11 mouse cellular contexts compared by ENCODE assay signal in genomic region chr10:80503599-80504220, GRCm38 (mm10). TPM values are rescaled to one million over a fixed set of nuclear protein-coding genes. Genes with fewer than 3 reads are reported as not detected.
A peak's percentile ranks its signal among the peaks of the same experiment; 100 is the strongest.
DNase-seq lines count a peak whose midpoint lies in the region; ATAC-seq and TF ChIP-seq lines count a peak whose summit lies in the region.
"Had no signal": no experiment of that assay in that cellular context is flagged by ENCODE, and none has a peak within 500 bp of the region (broad histone marks: within the 10 kb centered on the region; RNA-seq: fewer than 3 reads in every experiment).

No protein-coding gene starts in this region.

- H3K9ac ChIP-seq in heart, adult 2 months (ENCODE audit: low read depth, low read length) = no peak overlapping the region
- no peak overlapping the region for H3K9ac ChIP-seq in intestine, embryonic 16.5 days (ENCODE audit: low read depth, low read length)
- H3K9ac ChIP-seq: liver, embryonic 15.5 days had no signal

- ATAC-seq in common myeloid progenitor, adult 5-6 weeks (replicated peaks; ENCODE audit: low read depth, poor library complexity, severe bottlenecking) = peak; percentile 36; the same call in 1 of the 2 replicates
- ATAC-seq in intestine, embryonic 16.5 days = peak; percentile 78
- ATAC-seq in megakaryocyte progenitor cell, adult 5-6 weeks (replicated peaks; ENCODE audit: poor library complexity) = 0 out of 2 replicates have a peak, but pooled peaks have one; percentile 5

- no peaks in the 10 kb centered on the region for H3K36me3 ChIP-seq in heart, adult 2 months (ENCODE audit: control insufficient read depth, insufficient read depth, low read length)
- H3K36me3 ChIP-seq in intestine, embryonic 16.5 days (ENCODE audit: control insufficient read depth, insufficient read depth, low read length) = no peaks in the 10 kb centered on the region
- H3K36me3 ChIP-seq: liver, embryonic 15.5 days had no signal

- no peaks in the 10 kb centered on the region for H3K9me3 ChIP-seq in intestine, embryonic 16.5 days (ENCODE audit: control insufficient read depth, low read length)
- H3K9me3 ChIP-seq: liver, embryonic 15.5 days had no signal

- H3K4me2 ChIP-seq in intestine, embryonic 16.5 days (ENCODE audit: low read depth, low read length) = peak overlapping the region; percentile 19; the same call in 1 of the 2 replicates
- H3K4me2 ChIP-seq: liver, embryonic 15.5 days had no signal

- H3K27me3 ChIP-seq in heart, adult 2 months (ENCODE audit: control insufficient read depth, insufficient read depth, low read length) = peaks cover 13% of the 10 kb centered on the region
- H3K27me3 ChIP-seq in intestine, embryonic 16.5 days (replicated peaks; ENCODE audit: control insufficient read depth, insufficient read depth, low read length) = peaks cover 70% of the 10 kb centered on the region

- intact Hi-C loops in heart, adult 2 months (cut with DNase I) = no loop called here
- intact Hi-C loops in heart, postnatal 25 days (cut with DNase I) = loop anchor here (2.0 kb wide), 1 partner anchor 17 kb away; no protein-coding TSS in a partner anchor
- intact Hi-C loops in left cerebral cortex, postnatal 10 days (cut with DNase I) = loop anchor here (10.0 kb wide), 2 partner anchors 129 to 159 kb away; partner anchors contain the start of gene Adamtsl5

- H3K4me1 ChIP-seq in heart, adult 2 months (ENCODE audit: control insufficient read depth, insufficient read depth, low read length) = no peaks in the 10 kb centered on the region
- peaks cover 6% of the 10 kb centered on the region; the same call in 1 of the 2 replicates for H3K4me1 ChIP-seq in intestine, embryonic 16.5 days (ENCODE audit: control insufficient read depth, insufficient read depth, low read length)

- TF ChIP-seq EP300 in heart, adult 2 months (IDR thresholded peaks at IDR 0.05; ENCODE audit: insufficient read depth, low read depth, low read length) = no peak

- H3K4me3 ChIP-seq in heart, adult 2 months = no peak overlapping the region
- peak overlapping the region; percentile 19 for H3K4me3 ChIP-seq in intestine, embryonic 16.5 days (ENCODE audit: low read length)
- H3K4me3 ChIP-seq: liver, embryonic 15.5 days had no signal

- no peak for TF ChIP-seq CTCF in heart, adult 2 months (IDR thresholded peaks at IDR 0.05)

- TF ChIP-seq POLR2A in heart, adult 2 months (IDR thresholded peaks at IDR 0.05; ENCODE audit: insufficient read depth, low read depth, low read length) = no peak

- no peak overlapping the region for H3K27ac ChIP-seq in heart, adult 2 months
- H3K27ac ChIP-seq in intestine, embryonic 16.5 days (ENCODE audit: low read length) = no peak overlapping the region
- H3K27ac ChIP-seq: kidney, postnatal 0 days; liver, embryonic 15.5 days had no signal

- peak; percentile 57 to 72 for DNase-seq in heart, adult 2 months
- no peak for DNase-seq in heart, postnatal 25 days (ENCODE audit: low spot score)
- no peak for DNase-seq in retina, embryonic 14.5 days (ENCODE audit: low spot score)
- DNase-seq in left cerebral cortex, postnatal 10 days (ENCODE audit: extremely low spot score in 1 of 2, low spot score in 2 of 2) = no peak
- no peak for DNase-seq in frontal cortex, postnatal 10 days (ENCODE audit: low spot score in 2 of 2)

- WGBS in heart, adult 2 months = 8% methylated on average over 27 of the region's 27 CpGs
- 5% methylated on average over 27 of the region's 27 CpGs for WGBS in intestine, embryonic 16.5 days

- no peaks in the 10 kb centered on the region for H3K79me2 ChIP-seq in heart, adult 2 months (replicated peaks; ENCODE audit: control insufficient read depth, insufficient read depth, low read length)

RNA-seq across cellular contexts. Expression of gene Onecut3, which starts 9.1 kb away (rescaled TPM):
- total RNA-seq in heart, adult 2 months (2021) = under 1 TPM in 1 of 2 experiments, not detected in 1; 0.05 TPM
- polyA plus RNA-seq in heart, adult 2 months (2012; rRNA removed) = 0.06 and 0.09 TPM in 2 replicates
- total RNA-seq in heart, postnatal 25 days (2021) = under 1 TPM in 1 of 2 experiments, not detected in 1; 0.05 TPM
- not detected in 2 replicates for total RNA-seq in common myeloid progenitor, adult 5-6 weeks (2017)
- polyA plus RNA-seq in intestine, embryonic 16.5 days (2015; fragmentation: Nextera tagmentation; extraction: Ambion mirVana) = 0.06 and 0.10 TPM in 2 replicates
- total RNA-seq in megakaryocyte progenitor cell, adult 5-6 weeks (2015) = not detected in 2 replicates
- not detected in 2 replicates for total RNA-seq in megakaryocyte progenitor cell, adult 5-6 weeks (2017)
- not detected for total RNA-seq in left cerebral cortex, postnatal 10 days (2021)
- total RNA-seq: gastrocnemius, adult 18-20 months had no signal
- polyA plus RNA-seq: kidney, postnatal 0 days; liver, embryonic 15.5 days had no signal

RNA-seq across cellular contexts. Expression of gene Atp8b3, which starts 35.2 kb away (rescaled TPM):
- total RNA-seq in heart, adult 2 months (2021) = not detected
- polyA plus RNA-seq in heart, adult 2 months (2012; rRNA removed) = 0.39 and 0.50 TPM in 2 replicates
- total RNA-seq in heart, postnatal 25 days (2021) = not detected
- not detected in 2 replicates for total RNA-seq in common myeloid progenitor, adult 5-6 weeks (2017)
- 0.09 and 0.17 TPM in 2 replicates for polyA plus RNA-seq in intestine, embryonic 16.5 days (2015; fragmentation: Nextera tagmentation; extraction: Ambion mirVana)
- not detected in 2 replicates for total RNA-seq in megakaryocyte progenitor cell, adult 5-6 weeks (2015)
- total RNA-seq in megakaryocyte progenitor cell, adult 5-6 weeks (2017) = not detected in 2 replicates
- under 1 TPM; 0.14 to 0.49 TPM for total RNA-seq in left cerebral cortex, postnatal 10 days (2021)
- total RNA-seq: gastrocnemius, adult 18-20 months had no signal
- polyA plus RNA-seq: liver, embryonic 15.5 days had no signal

RNA-seq across cellular contexts. Expression of gene Rexo1, which starts 57.6 kb away (rescaled TPM):
- total RNA-seq in heart, adult 2 months (2021) = 10 to 100 TPM; 11.6 to 12.3 TPM
- polyA plus RNA-seq in heart, adult 2 months (2012; rRNA removed) = 19.5 and 19.8 TPM in 2 replicates
- 10 to 100 TPM; 11.1 to 12.2 TPM for total RNA-seq in heart, postnatal 25 days (2021)
- total RNA-seq in common myeloid progenitor, adult 5-6 weeks (2017) = 12.3 and 19.2 TPM in 2 replicates
- polyA plus RNA-seq in intestine, embryonic 16.5 days (2015; fragmentation: Nextera tagmentation; extraction: Ambion mirVana) = 21.5 and 21.9 TPM in 2 replicates
- total RNA-seq in megakaryocyte progenitor cell, adult 5-6 weeks (2015) = 34.1 and 35.2 TPM in 2 replicates
- 17.1 and 19.2 TPM in 2 replicates for total RNA-seq in megakaryocyte progenitor cell, adult 5-6 weeks (2017)
- 10 to 100 TPM; 49.5 to 49.6 TPM for total RNA-seq in left cerebral cortex, postnatal 10 days (2021)

Comparison
In these comparisons a context has a peak if more than half of its experiments do, and no peak if none do; other contexts are left out.
1. DNase-seq: peak in heart, adult 2 months (2 of 2); none in heart, postnatal 25 days (single experiment), retina, embryonic 14.5 days (single experiment), left cerebral cortex, postnatal 10 days (0 of 2) and frontal cortex, postnatal 10 days (0 of 2).
2. ATAC-seq: peak in every context shown above with its lines; median percentile 78 in intestine, embryonic 16.5 days; 36 in common myeloid progenitor, adult 5-6 weeks; 5 in megakaryocyte progenitor cell, adult 5-6 weeks.